Comparison of ENCODE assay signal across 11 mouse cellular contexts in genomic region chr4:70536661-70537580, GRCm38 (mm10). TPM values are rescaled to one million over a fixed set of nuclear protein-coding genes. Genes with fewer than 3 reads are reported as not detected.
DNase-seq lines count a peak whose midpoint lies in the region; ATAC-seq and TF ChIP-seq lines count a peak whose summit lies in the region.
"Had no signal": no experiment of that assay in that cellular context is flagged by ENCODE, and none has a peak within 500 bp of the region (broad histone marks: within the 10 kb centered on the region; RNA-seq: fewer than 3 reads in every experiment).

No protein-coding gene starts in this region.

- peaks cover 4% of the 10 kb centered on the region; the same call in 1 of the 2 replicates for H3K79me2 ChIP-seq in heart, adult 2 months (replicated peaks; ENCODE audit: control insufficient read depth, insufficient read depth, low read length)

- intact Hi-C loops in heart, adult 2 months (cut with DNase I) = loop anchor here (2.0 to 10.0 kb wide), 5 partner anchors 42 to 1668 kb away; partner anchors contain the start of genes Cdk5rap2 and Tle1

- DNase-seq in heart, adult 2 months = no peak
- no peak for DNase-seq in heart, postnatal 4 days
- DNase-seq in ZHBTc4 (ENCODE audit: low read depth, low spot score) = peak; percentile 71
- DNase-seq in neural tube, embryonic 10.5 days (ENCODE audit: extremely low spot score, low spot score) = peak; percentile 15
- DNase-seq in left cerebral cortex, adult 11 months (ENCODE audit: low spot score) = no peak
- DNase-seq in thymus, postnatal 25 days = no peak
- DNase-seq in spleen, adult 12 weeks (ENCODE audit: low spot score) = no peak
- DNase-seq: gastrocnemius, postnatal 36 days had no signal

- TF ChIP-seq POLR2A in heart, adult 2 months (IDR thresholded peaks at IDR 0.05; ENCODE audit: insufficient read depth, low read depth, low read length) = no peak

- no peak for ATAC-seq in embryonic facial prominence, embryonic 13.5 days (ENCODE audit: insufficient number of reproducible peaks, insufficient read depth, low FRiP score, low TSS enrichment, low read depth)
- ATAC-seq: CD4-positive, CD25-positive, alpha-beta regulatory T cell, adult 4 months; lung, postnatal 0 days had no signal

- peaks cover 11% of the 10 kb centered on the region for H3K36me3 ChIP-seq in heart, adult 2 months (ENCODE audit: control insufficient read depth, insufficient read depth, low read length)
- H3K36me3 ChIP-seq in embryonic facial prominence, embryonic 13.5 days = no peaks in the 10 kb centered on the region

- 49% methylated on average over 2 of the region's 2 CpGs for WGBS in heart, adult 2 months
- WGBS in embryonic facial prominence, embryonic 13.5 days = 21% methylated on average over 2 of the region's 2 CpGs

- H3K9me3 ChIP-seq in embryonic facial prominence, embryonic 13.5 days = no peaks in the 10 kb centered on the region

- no peak overlapping the region for H3K4me3 ChIP-seq in heart, adult 2 months
- H3K4me3 ChIP-seq in embryonic facial prominence, embryonic 13.5 days = no peak overlapping the region

- no peak for TF ChIP-seq CTCF in heart, adult 2 months (IDR thresholded peaks at IDR 0.05)

- H3K27ac ChIP-seq in heart, adult 2 months = peak overlapping the region; percentile 94
- 0 out of 2 replicates have a peak overlapping the region, but pooled peaks have one; percentile 97 for H3K27ac ChIP-seq in embryonic facial prominence, embryonic 13.5 days

- no peaks in the 10 kb centered on the region for H3K27me3 ChIP-seq in heart, adult 2 months (ENCODE audit: control insufficient read depth, insufficient read depth, low read length)
- H3K27me3 ChIP-seq in embryonic facial prominence, embryonic 13.5 days = no peaks in the 10 kb centered on the region

- H3K4me1 ChIP-seq in heart, adult 2 months (ENCODE audit: control insufficient read depth, insufficient read depth, low read length) = peaks cover 8% of the 10 kb centered on the region
- H3K4me1 ChIP-seq in embryonic facial prominence, embryonic 13.5 days = peaks cover 24% of the 10 kb centered on the region

- TF ChIP-seq EP300 in heart, adult 2 months (IDR thresholded peaks at IDR 0.05; ENCODE audit: insufficient read depth, low read depth, low read length) = no peak

- no peak overlapping the region for H3K9ac ChIP-seq in heart, adult 2 months (ENCODE audit: low read depth, low read length)
- H3K9ac ChIP-seq in embryonic facial prominence, embryonic 13.5 days = no peak overlapping the region

- peak overlapping the region; percentile 92; the same call in 1 of the 2 replicates for H3K4me2 ChIP-seq in embryonic facial prominence, embryonic 13.5 days

RNA-seq across cellular contexts. Expression of gene Megf9, which starts 2.1 kb away (rescaled TPM):
- 10 to 100 TPM; 10.8 to 12.9 TPM for total RNA-seq in heart, adult 2 months (2021)
- polyA plus RNA-seq in heart, adult 2 months (2012; rRNA removed) = 5.5 TPM in 2 replicates
- total RNA-seq in heart, postnatal 4 days (2021) = 10 to 100 TPM; 12.7 to 14.3 TPM
- 13.0 and 13.8 TPM in 2 replicates for polyA plus RNA-seq in embryonic facial prominence, embryonic 13.5 days (2015; fragmentation: Nextera tagmentation; extraction: Ambion mirVana)

Comparison
In these comparisons a context has a peak if more than half of its experiments do, and no peak if none do; other contexts are left out.
1. DNase-seq: peak in ZHBTc4 (single experiment) and neural tube, embryonic 10.5 days (single experiment); none in heart, adult 2 months (0 of 2), heart, postnatal 4 days (single experiment), left cerebral cortex, adult 11 months (single experiment), thymus, postnatal 25 days (single experiment) and spleen, adult 12 weeks (single experiment).